Mouse (Mus musculus) monocyte, adult 2 months (primary cell): ENCODE results near the gene Hoxb3.

Source experiments
- DNase-seq, 2 experiments: peaks; one replicate each; pipeline ENCODE4 v3.0.0; 2022; ENCODE audit warnings: low spot score in 2 of 2, low read depth in 1 of 2

Gene Hoxb3

GRCm38 (mm10) chr11:96338957-96339855 lies 16.1 kb downstream of the Hoxb3 start:
- DNase-seq: no peak

- no peak for DNase-seq
These were observed 17.7 kb downstream of the Hoxb3 start for GRCm38 (mm10) chr11:96340698-96341365.

- no peak for DNase-seq
These were observed 18.8 kb downstream of the Hoxb3 start for GRCm38 (mm10) chr11:96341701-96342575.

- DNase-seq: no peak
These were observed 19.4 kb downstream of the Hoxb3 start for GRCm38 (mm10) chr11:96342576-96342930.

- no peak for DNase-seq
These were observed 20.1 kb downstream of the Hoxb3 start for GRCm38 (mm10) chr11:96343206-96343745.

- DNase-seq: no peak
These were observed 21.1 kb downstream of the Hoxb3 start for GRCm38 (mm10) chr11:96344061-96344877.

GRCm38 (mm10) chr11:96344878-96345159 lies 21.7 kb downstream of the Hoxb3 start:
- no peak for DNase-seq

- DNase-seq: no peak
These were observed 22.2 kb downstream of the Hoxb3 start for GRCm38 (mm10) chr11:96345220-96345892.

- DNase-seq: no peak
These were observed 23.0 kb downstream of the Hoxb3 start for GRCm38 (mm10) chr11:96345893-96346806.

- no peak for DNase-seq
These were observed 23.9 kb downstream of the Hoxb3 start for GRCm38 (mm10) chr11:96346916-96347520.

GRCm38 (mm10) chr11:96347717-96348116 lies 24.6 kb downstream of the Hoxb3 start:
- no peak for DNase-seq

- DNase-seq: no peak
These were observed 25.2 kb downstream of the Hoxb3 start for GRCm38 (mm10) chr11:96348141-96348928.

- no peak for DNase-seq
These were observed 25.9 kb downstream of the Hoxb3 start for GRCm38 (mm10) chr11:96348988-96349387.

GRCm38 (mm10) chr11:96349491-96350340 lies 26.6 kb downstream of the Hoxb3 start:
- no peak for DNase-seq

- no peak for DNase-seq
These were observed 27.2 kb downstream of the Hoxb3 start, which contains the start of gene Hoxb2 for GRCm38 (mm10) chr11:96350341-96350624. Gene Hoxb2, plus strand, starts transcription at chr11:96350525.

GRCm38 (mm10) chr11:96350791-96351190 lies 27.7 kb downstream of the Hoxb3 start:
- DNase-seq: no peak

- no peak for DNase-seq
These were observed 28.2 kb downstream of the Hoxb3 start for GRCm38 (mm10) chr11:96351312-96351711.
